Mouse (Mus musculus): ENCODE data around the gene R3hdm2. TPM values are rescaled to one million over a fixed set of nuclear protein-coding genes. Genes with fewer than 3 reads are reported as not detected.
A peak's percentile ranks its signal among the peaks of the same experiment; 100 is the strongest.

Gene R3hdm2
- total RNA-seq, 2 experiments from 2014 or later, result 153 to 170 TPM

DNA sequence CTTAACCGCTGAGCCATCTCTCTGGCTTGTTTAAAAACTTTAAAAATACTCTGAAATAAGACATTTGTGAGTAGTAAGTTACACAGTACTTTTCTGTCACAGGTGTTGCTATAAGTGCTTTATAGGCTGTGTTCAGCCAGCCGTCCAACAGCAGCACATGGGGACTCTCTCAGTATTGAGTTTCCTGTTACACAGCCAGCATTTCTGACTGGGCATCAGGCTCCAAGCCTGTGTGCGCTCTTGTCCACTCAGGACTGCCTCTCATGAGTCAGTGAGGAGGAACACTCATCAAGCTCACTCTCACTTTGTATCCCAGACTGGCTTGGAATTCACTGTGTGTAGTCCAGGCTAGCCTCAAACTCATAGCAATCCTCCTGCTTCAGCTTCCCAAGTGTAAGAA is 116.0 kb downstream of the R3hdm2 start:
- Histone ChIP-seq H3K27ac (no peak overlapping the region), H3K4me3 (no peak overlapping the region)
- DNase-seq (ENCODE audit: low spot score in 2 of 2), result no peak
- TF ChIP-seq CTCF (conservative IDR thresholded peaks at IDR 0.05), result no peak

DNA sequence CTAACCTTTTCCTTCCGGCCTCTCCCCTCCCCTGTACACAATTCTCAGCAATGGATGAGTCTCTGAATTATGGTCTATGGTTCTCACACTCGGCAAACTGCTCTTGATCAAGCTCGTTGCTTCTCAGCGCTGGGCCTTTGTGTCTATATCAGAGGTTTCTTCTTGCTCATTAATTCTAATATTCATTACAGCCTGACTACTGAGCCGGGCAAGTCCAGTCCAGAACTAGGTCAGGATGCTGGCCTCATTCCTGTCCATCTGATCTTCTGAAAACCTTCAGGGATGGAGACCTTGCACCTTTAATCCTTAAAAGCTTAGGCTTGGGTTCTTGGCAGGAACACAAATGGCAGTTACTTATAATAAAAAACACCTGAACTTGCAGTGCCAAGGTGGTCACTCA is 119.4 kb downstream of the R3hdm2 start:
- no peak for TF ChIP-seq CTCF (conservative IDR thresholded peaks at IDR 0.05)
- H3K27ac ChIP-seq, result no peak overlapping the region
- H3K4me3 ChIP-seq, result no peak overlapping the region
- DNase-seq (ENCODE audit: low spot score in 2 of 2), result no peak

DNA sequence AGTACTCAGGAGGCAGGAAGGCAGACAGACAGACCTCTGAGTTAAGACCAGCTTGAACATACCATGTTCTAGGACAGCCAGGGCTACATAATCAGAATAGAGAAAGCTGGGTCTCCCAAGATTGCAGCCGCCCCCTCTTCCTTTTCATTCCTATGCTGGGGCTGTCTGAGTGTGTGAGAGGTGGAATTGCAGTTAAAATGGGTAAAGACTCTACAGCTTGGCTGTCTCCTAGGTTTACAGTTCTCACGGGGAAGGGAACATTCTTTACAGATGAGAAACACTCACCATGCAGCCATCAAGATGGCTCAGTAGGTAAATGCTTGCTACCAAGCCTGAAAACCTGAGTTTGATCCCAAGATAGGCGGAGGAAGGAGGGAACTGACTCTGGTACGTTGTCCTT is 119.9 kb downstream of the R3hdm2 start:
- no peak for DNase-seq (ENCODE audit: low spot score in 2 of 2)
- no peak for TF ChIP-seq CTCF (conservative IDR thresholded peaks at IDR 0.05)
- Histone ChIP-seq H3K4me3 (no peak overlapping the region), H3K27ac (no peak overlapping the region)

DNA sequence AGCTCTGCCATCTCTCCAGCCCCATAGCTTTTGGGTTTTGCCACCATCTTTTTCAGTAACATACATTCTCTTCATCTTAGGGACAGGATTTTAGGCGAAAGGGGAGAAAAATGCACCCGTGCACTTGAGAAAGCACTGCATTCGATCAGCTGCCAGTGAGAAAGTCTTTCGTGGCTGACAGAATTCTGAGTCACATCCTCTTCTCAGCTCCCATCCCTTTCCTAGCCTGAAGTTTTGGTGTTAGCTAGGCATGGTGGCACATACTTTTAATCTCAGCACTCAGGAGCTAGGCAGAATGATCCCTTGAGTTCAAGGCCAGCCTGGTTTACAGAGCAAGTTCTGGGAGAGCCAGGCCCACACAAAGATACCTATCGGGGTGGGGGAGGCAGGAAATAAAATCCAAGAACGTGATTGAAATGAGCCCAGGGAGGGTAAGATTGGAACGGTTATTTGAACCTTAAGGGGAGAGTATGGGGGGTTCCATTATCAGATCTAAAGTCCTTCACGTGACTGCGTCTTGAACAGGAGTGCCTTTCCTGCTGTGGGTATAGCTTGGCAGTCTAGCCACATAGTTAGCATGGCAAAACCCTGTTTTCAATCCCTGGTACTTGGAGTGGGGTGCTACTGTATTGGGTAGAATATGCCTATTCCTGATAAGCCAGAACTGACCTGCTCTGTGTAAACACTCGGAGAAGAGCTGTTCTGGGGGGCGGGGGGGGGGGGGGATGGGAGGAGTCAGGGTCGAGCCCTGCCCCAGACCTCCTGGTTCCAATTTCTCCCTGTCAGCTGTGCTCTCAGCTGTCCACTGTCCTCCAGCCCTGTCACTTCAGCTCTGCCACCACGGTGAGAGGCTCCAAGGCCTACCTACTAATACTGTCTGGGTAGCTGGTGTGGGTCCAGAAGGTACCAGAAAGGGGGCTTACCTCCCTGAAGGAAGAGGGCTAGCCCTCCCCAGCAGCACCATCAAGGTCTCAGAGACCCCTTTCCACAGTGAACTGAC is 121.1 kb downstream of the R3hdm2 start, which contains the start of gene Stac3:
Gene Stac3 (plus strand): TSS at position 793 of the 1,000 bp plus-strand sequence.
- H3K27ac ChIP-seq, result no peak within 1 kb of the TSS
- H3K4me3 ChIP-seq, result no peak within 1 kb of the TSS
- TF ChIP-seq CTCF (conservative IDR thresholded peaks at IDR 0.05), result no peak
- no peak for DNase-seq (ENCODE audit: low spot score in 2 of 2)

DNA sequence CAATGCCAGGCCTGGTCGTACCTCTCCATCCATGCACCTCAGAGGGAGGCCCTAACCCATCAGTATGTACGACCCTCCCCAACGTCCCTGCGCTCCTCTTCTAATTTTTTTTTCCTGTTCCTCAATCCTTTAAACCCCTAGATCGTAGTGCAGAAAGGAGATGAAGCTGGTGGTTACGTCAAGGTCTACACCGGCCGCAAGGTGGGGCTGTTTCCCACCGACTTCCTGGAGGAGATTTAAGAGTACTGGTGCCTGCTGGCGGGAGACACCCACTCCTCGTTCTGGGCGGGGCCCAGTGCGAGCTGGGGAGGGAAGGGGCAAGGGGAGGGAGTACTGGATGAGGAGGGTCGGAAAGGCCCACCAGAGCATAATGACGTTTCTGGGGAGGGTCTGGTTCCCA is 128.1 kb downstream of the R3hdm2 start:
- TF ChIP-seq CTCF (conservative IDR thresholded peaks at IDR 0.05), result peak; percentile 81
- no peak overlapping the region for H3K4me3 ChIP-seq
- no peak overlapping the region; the same call in 1 of the 2 replicates for H3K27ac ChIP-seq
- peak; percentile 66 to 82 for DNase-seq (ENCODE audit: low spot score in 2 of 2)

DNA sequence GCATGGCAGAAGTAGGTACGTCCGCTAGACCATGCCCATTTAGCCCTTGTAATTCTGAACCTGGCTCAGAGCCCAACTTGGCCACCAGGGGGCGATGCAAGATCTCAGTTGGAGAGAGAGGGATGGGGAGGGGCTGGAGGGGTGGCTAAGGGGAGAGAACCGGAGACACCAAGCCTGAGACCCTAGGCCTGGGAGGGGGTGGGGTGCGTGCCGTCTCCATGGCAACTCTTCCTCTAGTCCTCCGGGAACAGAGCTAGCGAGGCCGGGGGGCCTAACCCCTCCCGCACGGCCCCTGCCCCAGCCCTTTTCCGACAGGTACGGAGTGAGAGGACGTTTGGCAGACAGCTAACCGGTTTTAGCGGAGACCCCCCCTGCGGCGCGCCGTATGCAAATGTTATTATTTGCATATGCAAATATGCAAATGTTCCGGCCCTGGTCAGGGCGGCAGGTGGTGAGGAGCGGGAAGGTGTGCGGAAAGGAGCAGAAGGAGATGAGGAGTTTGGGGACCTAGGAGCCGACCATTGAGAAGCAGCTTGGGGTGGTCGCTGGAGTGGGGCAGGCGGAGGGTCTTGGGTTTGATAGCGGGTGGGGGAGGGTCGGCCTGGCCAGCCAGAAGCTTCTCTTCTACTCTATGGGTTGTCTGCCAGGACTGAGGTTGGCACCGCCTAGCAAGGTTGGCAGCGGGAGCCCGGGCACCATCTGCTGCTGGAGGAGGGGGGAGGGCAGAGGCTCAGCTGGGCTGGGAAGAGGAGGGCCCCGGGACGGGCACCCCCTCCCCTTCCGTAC is 129.1 kb downstream of the R3hdm2 start:
- peak overlapping the region; percentile 99 for H3K27ac ChIP-seq
- peak; percentile 79 to 88 for DNase-seq (ENCODE audit: low spot score in 2 of 2)
- peak; percentile 79 for TF ChIP-seq CTCF (conservative IDR thresholded peaks at IDR 0.05)
- H3K4me3 ChIP-seq, result peak overlapping the region; percentile 53

DNA sequence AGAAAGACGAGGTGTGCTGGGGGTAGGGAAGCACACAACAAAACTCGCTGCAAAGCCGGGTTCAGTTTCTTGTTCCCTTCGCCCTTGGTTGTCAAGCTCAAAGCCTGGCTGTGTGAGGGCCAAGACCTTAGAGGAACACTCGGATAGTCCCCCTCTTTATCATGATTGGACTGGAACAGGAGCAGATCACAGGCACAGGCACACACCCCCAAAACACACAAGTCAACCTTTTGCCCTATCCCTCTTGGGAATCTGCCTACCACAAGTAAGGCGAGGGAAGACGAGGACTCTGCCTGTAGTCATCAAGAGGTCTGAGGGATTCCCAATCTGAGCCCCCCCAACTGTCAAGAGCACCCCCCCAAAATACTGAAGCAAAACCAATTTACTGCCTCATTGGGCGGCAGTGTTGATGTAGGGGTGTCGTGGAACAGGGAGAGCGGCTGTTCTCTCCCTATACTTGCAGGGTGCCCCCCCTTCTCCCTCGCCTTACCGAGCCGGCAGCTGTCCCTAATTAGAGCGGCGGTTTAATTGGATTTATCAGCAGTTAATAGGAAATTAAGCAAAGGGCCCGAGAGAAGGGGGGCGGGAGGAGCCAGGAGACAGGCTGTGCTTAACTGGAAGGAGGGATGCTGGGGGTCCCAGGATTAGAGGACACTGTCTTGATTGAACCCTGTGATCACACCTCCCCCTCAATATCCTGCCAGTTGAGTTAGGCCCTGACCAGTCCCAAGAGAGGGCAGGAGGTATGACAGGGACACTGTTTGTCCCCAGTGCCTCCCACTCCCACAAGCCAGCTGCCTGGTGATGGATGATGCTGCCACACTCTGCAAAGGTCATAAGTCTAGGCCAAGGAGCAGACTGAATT is 129.9 kb downstream of the R3hdm2 start:
- TF ChIP-seq CTCF (conservative IDR thresholded peaks at IDR 0.05), result no peak
- peak overlapping the region; percentile 99 for H3K27ac ChIP-seq
- DNase-seq (ENCODE audit: low spot score in 2 of 2), result peak in 1 of 2 experiments; percentile 37
- peak overlapping the region; percentile 53 for H3K4me3 ChIP-seq

DNA sequence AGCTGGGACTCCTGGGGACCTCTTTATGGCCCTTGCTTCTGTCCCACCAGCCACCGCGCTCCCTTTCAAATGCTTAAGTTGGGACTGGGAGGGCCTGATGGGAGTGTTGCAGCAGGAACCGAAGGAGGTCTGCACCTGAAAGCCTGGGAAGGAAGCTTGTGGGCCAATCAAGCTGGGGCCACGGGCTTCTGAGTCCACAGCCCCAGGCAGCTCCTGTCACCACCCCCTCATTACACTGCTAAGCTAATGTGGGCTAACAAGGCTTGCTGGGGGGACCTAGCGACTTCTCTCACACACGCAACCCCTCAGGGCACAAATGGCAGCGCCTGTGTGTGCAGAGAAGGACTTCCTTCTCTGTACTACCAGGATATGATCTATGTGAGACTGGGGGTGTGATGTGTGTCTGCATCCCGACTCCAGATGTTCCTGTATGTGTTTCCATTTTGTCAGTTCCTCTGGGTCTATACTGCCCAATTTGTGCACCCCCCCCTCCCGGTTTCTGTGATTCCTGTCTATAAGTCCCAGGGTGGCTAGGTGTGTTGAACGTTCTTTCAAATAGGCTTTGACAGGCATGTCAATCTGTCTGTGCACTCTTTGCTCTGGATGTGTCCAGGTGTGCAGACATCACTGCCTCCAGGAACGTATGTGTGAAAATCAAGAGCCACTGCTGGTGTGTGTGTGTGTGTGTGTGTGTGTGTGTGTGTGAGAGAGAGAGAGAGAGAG is 130.9 kb downstream of the R3hdm2 start:
- Histone ChIP-seq H3K4me3 (no peak overlapping the region), H3K27ac (peak overlapping the region; percentile 99)
- DNase-seq (ENCODE audit: low spot score in 2 of 2), result no peak
- no peak for TF ChIP-seq CTCF (conservative IDR thresholded peaks at IDR 0.05)

DNA sequence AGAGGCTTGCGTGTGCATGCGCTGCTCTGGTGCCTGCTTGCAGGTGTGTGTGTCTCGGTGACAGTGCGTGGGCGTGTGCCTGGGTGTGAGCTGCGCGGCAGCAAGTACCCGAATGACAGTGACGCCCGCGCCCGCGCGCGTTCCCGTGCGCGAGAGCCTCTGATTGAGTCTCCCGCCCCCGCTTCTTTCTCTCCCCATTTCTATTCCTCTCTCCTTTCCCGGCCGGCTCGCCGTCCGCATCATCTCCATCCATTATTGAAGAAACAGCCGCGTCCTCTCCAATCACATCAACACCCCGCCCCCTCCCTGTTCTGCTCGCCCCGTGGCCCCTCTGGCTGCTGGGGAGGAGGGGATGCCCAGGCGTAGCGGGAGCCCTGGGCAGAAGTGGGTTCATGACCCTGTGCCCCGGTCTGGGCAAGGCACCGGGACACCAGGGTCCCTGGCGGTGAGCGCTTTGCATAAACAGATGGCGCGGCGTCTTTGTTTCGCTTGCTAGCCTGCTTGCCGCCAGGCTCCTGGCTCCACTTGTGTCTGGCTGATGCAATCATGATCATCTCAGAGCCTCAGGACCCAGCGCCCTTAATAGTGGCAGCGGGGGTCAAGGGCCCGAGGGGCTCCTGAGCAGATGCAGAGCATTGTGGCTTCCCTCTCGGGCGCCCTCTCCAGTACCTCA is 131.6 kb downstream of the R3hdm2 start:
- peak; percentile 46 for TF ChIP-seq CTCF (conservative IDR thresholded peaks at IDR 0.05)
- peak overlapping the region; percentile 99 for H3K27ac ChIP-seq
- peak; percentile 80 to 87 for DNase-seq (ENCODE audit: low spot score in 2 of 2)
- H3K4me3 ChIP-seq, result peak overlapping the region; percentile 64

DNA sequence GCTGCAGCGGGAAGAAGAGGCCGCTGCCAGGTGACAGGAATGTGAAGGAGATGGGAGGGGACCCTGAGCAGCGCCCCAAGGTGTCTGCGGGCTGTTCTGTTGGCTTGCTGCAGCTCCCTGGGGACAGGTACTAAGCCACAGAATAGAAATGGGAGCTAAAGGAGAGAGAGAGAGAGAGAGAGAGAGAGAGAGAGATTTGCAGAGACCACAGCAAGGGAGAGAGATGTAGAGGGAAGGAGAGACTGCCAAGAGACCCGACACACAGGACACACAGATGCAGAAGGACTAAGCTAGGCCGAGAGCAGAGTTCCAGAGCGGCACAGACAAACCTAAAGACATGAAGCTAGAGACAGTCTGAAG is 132.2 kb downstream of the R3hdm2 start:
- TF ChIP-seq CTCF (conservative IDR thresholded peaks at IDR 0.05), result no peak
- Histone ChIP-seq H3K27ac (peak overlapping the region; percentile 99), H3K4me3 (peak overlapping the region; percentile 64)
- peak in 1 of 2 experiments; percentile 43 for DNase-seq (ENCODE audit: low spot score in 2 of 2)

DNA sequence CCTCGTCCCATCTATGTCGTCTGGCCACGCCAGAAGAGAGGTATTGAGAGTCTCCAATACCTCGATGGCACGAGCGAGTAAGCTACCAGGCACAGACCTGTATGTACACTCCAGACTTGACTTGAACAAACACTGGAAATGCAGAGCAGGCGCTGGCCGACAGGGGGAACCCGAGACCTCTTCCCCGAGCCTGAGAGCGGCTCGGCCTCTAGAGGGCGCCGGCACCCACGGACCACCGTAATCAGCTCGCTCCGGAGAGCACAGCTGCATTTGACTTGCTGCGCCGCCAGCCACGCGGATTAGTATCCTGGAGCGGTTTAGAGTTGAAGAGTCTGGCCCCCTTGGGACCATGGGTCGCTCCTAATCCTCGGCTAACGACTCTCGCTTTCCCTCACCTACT is 132.7 kb downstream of the R3hdm2 start:
- DNase-seq (ENCODE audit: low spot score in 2 of 2), result peak; percentile 94 to 98
- peak; percentile 100; the same call in 1 of the 2 replicates for TF ChIP-seq CTCF (conservative IDR thresholded peaks at IDR 0.05)
- H3K4me3 ChIP-seq, result peak overlapping the region; percentile 34; the same call in 1 of the 2 replicates
- peak overlapping the region; percentile 99 for H3K27ac ChIP-seq

Measured in layer of hippocampus, adult 2 months (tissue).